Mouse (Mus musculus): ENCODE results near the gene Hsp90ab1.

DNA sequence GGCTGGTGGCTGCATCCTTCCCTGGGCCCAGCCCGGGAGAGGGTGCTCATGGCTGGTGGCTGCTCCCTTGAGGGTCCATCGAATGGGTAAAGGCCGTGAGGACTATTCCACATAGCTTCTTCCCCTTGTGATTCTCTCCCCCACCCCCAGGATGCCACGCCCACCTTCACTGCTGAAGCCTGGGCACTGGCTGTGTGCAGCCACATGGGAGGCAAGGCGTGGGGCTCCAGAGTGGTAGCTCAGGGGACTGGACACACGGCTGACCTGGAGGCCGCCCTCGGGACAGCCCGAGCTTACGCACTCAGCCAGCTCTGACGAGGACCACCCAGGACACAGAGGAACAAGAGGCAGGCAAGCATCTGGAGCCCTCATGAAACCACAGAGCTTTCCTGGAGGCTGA lies 52.9 kb downstream of the Hsp90ab1 start:
- TF ChIP-seq CTCF (IDR thresholded peaks at IDR 0.05; ENCODE audit: borderline replicate concordance, insufficient read depth, low read depth, low read length) (no peak), POLR2A (IDR thresholded peaks at IDR 0.05; ENCODE audit: borderline replicate concordance, insufficient read depth, low read length) (no peak)

All from cerebellum, adult 2 months (tissue).